Mouse (Mus musculus) G1E (cell line): ENCODE data around the gene Casq1.

ENCODE experiments used
- CTCF ChIP-seq: IDR thresholded peaks from 2 replicates; pipeline ENCODE4 v1.5.1; 2012; ENCODE audit warnings: low read depth, low read length, inconsistent platforms, mixed read lengths
- GATA1 ChIP-seq: IDR thresholded peaks from 2 replicates; pipeline ENCODE4 v1.6.1; 2012; ENCODE audit warnings: borderline replicate concordance, low read length, inconsistent platforms, mixed read lengths
- GATA2 ChIP-seq: IDR thresholded peaks from 2 replicates; pipeline ENCODE4 v1.6.1; 2012; ENCODE audit warnings: low read depth, low read length, inconsistent platforms, borderline replicate concordance
- TAL1 ChIP-seq: conservative IDR thresholded peaks from 2 replicates; pipeline ENCODE4 v1.6.1; 2012; ENCODE audit warnings: low read depth, low read length, inconsistent platforms, mixed read lengths

- no peak for TF ChIP-seq CTCF
- no peak for TF ChIP-seq GATA1
- TF ChIP-seq TAL1 = no peak
- TF ChIP-seq GATA2 = no peak
Observed at GRCm38 (mm10) chr1:172194435-172194834, 25.2 kb downstream of the Casq1 start.
